Mouse (Mus musculus): ENCODE measurements around the gene Ski.

Gene Ski

DNA sequence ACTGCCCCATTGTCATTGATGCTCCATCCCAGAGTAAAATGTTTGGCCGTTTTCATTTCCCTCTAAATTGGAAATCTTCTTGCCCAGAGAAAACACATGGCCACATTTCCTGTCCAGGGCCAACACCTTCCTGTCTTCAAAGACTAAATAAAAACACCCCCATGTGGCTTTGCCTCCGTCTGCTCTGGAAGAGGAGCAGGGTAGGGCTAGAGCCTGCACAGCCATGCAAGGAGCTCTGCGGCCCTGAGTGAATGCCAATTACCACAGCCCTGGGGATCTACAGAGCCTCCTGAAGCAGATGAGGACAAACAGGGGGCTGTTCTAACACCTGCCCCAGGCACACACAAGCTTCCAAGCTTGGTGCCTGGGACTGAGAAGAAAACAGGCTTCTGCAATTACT is 46.2 kb downstream of the Ski start:
- no peak for DNase-seq (ENCODE audit: low spot score)

DNA sequence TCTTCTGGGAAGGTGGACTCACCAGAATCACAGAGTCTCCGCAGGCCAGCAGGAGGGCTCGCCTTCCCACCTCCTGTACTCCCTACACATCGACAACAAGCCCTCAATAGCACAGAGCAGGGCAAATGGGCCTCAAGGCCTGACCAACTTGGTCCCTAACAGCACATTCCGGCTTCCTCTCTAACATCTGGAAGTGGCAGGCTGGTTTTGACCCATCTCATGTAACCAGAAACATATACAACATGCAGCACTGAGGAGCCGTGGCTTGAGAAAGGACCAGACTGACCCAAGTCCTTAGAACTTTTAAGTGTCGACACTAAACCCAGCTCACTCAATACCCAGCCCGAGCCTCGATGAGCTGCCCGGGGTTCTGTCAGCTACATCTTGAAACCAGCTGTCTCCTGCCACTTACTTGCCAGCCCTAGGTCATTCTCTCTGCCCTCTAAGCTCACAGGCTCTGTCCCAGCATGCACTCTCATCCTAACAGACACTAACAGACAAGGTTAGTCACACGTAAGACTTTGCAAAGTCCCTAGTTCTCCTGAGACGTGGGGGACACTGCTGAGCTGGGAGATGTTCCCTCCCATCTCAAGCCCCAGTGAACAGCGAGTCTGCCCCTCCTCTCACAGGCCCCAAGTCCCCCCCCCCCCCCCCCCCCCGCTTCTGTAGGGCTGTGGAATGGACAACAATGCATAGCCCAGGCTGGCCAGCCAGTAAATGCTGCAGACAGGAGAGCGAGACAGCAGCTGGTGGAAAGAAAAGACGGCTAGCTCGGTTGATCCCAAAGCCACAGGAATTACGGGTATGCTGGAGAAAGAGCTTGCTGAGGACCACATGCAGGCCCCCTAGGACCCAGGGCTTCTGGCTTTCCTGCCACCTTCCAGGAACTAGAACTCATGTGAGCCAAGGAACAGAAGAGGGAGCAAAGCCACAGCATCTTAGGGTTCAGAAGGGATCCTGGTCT is 48.3 kb downstream of the Ski start:
- DNase-seq (ENCODE audit: low spot score): no peak

DNA sequence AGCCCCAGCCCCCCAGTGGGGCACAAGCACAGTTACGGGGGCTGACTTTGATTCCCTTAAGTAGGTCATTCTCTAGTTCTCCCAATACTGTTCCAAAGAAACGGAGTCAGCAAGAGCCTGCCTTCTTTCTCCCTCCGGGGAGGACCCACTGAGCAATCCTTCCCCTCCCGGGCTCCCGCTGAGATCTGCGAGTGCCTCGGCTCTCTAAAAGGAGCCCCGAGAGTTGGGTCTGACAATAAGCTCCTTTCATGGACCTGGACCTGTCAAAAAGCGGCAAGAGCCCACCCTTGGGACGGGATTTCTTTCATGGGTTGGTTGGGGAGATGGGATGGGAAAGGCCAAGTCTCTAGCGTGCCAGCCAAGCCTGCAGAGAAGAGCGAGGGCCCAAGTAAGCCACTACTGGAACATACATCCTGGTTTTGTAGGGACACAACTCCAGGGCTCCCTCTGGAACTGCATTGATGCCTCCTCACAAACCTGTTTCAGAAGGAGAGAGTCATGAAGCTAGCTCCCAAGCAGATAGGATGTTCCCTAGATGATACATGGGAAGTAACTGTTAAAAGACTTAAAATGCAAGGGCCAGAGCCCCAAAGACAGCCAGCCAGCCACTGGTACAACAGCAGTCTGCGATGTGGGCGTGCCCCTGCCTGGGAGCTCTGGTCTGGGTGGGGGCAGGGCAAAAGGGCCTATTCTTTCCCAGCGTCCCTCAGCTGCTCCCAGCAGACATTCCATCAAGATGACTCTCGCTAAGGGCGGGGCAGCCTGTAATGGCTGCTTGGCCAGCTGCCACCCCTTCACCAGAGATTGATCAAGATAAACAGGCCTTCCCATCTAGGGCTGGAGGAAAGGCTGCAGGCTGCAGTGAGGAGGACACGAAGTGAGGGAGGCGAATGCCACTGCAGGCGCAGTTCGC is 49.2 kb downstream of the Ski start:
- DNase-seq (ENCODE audit: low spot score): peak; percentile 73

DNA sequence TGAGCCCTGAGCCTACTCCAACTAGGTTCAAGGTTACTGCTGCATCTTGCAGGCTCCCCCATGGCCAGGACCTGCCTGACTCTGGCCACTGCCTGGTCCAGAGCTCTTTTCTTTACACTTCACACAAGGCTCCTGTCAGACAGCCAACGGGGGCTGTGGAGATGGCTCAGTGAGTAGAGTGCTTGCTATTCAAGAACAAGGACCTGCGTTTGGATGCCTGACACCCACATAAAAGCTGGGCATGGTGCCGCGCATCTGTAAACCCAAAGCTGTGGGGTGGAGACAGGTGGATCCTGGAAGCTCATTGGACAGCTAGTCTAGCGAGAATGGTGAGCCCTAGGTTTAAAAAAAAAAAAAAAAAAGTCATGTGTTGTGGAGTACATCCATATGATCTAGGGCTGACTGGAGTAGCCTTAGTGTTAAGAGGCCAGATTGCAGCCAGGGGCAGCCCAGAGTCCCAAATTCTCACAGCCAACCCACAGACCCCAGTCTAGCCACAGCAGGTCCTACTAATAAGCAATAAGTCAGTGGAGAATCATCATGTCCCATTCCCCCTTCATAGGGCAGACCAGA is 50.3 kb downstream of the Ski start:
- DNase-seq (ENCODE audit: low spot score): no peak

DNA sequence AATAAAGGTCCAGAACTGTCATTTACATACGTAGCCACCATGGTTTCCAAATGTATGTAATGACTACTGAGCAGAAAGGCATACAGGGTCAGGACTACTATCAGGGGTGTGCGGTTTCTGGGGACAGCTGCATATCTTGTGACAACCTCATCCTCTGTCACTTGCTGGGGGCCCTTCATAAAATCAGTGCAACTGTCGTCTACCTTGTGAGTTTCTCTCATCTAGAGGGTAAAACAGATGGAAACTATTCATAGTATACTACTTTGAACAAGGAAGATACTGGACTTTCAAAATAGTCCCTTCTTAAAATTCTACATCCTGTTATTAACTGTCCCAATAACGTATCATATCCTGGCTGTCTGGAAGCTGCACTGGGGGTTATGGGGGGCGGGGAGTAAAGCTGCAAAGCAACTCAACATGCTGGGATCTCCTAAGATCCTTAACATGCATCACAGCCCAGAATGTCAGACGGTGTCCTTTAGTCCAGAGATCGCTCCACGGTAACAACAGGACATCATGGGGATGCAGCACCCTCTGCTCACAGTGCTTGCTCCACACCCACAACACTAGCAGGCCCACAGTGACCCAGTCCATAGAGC is 51.7 kb downstream of the Ski start:
- DNase-seq (ENCODE audit: low spot score): no peak

DNA sequence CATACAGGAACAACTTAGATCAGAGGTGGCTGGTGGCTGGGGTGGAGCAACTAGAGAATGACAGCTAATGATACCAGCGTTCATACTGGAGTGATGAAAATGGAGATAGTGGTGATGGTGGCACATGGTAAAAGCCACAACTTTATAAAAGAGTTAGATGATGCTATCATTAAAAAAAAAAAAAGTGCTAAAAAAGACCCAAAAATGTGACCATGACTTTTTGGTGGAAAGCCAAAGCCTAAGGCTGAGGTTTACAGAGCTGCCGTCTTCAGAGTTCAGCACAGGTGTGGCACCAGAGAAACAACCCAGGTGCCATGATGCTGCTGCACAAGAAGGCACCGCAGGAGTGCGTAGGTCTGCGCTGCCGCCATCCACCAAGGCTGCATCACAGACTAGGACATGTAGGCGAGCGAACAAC is 53.5 kb downstream of the Ski start:
- DNase-seq (ENCODE audit: low spot score): no peak

DNA sequence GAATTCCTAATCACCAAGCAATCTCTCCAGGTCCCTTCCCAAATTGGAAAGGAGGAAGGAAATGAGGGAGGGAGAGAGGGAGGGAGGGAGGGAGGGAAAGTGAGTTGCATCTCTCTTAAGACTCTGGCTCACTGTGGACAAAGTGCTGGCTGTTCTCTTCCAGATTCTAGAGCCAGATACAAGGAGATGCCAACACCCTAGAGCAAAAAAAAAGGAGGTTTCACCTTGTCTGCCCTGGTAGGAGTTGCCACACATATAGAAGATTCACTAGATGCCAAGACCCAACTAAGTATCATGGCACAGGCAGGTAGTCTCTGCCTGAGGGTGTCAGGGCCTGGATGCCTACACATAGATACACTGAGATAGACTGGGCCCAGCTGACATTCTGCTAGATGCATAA is 56.5 kb downstream of the Ski start:
- no peak for DNase-seq (ENCODE audit: low spot score)

DNA sequence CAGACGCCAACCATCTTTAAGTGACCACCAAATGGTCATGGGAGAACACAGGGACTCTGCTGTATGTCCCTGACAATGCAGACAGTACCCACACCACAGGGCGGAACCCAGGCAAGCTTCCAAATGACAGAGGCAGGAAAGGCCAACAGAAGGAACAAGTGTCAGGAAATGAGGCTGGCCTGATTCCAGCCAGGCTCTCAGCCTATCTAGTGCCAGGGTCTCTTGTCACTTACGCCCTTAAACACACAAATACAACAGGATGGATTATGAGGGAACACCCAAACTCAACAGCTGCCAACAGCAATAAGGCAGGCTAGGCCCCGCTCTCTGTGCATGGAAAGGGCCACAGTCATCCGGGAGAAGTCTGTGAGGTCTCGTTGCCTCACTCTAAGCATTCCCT is 57.8 kb downstream of the Ski start:
- DNase-seq (ENCODE audit: low spot score): no peak

DNA sequence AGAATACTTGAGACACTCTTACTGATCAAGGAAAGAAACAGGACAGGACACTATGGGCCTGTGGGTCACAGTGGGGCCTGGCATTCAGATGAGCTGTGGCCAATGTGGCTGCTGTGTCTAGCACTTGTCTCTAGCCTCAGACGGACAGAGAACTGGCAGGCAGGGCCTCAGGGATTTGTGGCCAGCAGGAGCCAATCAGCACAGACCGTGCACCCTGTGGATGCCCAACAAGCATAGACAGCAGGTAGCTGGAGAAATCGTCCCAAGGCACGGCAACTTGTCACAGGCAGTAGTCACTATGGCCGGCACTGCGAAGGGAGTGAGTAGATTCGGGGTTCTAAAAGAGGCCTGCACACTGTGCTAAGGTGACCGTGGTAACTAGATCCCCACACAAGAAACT is 58.7 kb downstream of the Ski start:
- DNase-seq (ENCODE audit: low spot score): no peak

DNA sequence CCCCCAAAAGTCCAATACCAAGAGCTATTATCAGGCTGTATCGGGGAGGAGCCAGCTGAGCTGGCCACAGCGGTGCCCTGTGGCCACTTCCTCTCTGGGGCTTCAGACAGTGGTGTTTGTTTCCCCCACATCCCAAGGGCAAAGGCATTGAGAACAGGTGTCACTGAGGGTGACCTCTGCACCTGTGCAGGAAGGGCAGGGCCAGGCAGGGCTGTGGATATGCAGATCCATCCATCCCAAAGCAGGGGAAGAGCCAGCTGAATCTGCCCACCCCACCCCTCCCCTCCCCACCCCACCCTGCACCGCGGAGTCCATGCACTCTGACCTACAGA is 59.1 kb downstream of the Ski start:
- DNase-seq (ENCODE audit: low spot score): no peak

DNA sequence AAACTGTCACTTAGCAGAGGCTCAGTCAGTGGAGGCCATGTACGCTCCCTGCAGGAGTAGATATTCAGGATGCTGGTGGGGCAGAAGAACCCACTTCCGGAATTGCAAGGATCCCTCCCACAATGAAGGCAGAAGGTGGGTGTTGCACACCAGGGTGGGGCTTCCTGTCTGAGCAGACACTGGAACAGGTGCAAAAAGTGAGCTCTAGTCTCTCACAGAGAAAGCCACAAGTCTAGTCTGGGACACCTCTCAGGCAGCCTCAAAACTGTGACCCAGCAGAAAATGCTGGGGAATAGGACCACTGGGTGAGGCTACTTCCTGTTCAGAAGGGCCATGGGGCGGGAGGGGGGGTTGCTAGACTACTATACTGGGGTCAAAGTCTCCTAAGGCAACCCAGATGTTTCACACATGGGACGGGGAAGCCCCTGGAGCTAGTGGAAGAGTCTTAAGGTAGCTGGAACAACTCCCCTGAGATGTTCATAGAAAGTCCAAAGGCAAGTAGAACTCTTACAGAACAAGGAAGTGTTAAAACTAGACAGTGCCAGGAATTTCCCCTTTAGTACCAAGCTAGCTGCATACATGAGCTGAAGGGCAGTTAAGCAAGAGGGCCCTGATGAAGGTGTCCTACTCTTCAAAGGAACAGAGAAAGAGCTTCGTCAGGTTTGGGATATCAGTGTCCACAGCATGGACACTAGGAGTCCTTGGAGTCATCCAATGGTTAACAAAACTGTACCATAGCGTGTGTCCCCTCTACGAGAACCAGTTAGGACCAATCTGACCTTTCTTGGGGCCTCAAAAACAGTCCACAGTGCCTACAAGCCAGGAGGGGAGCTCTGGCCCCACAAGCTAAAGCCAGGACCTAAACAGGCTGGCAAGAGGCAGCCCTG is 59.7 kb downstream of the Ski start:
- no peak for DNase-seq (ENCODE audit: low spot score)

DNA sequence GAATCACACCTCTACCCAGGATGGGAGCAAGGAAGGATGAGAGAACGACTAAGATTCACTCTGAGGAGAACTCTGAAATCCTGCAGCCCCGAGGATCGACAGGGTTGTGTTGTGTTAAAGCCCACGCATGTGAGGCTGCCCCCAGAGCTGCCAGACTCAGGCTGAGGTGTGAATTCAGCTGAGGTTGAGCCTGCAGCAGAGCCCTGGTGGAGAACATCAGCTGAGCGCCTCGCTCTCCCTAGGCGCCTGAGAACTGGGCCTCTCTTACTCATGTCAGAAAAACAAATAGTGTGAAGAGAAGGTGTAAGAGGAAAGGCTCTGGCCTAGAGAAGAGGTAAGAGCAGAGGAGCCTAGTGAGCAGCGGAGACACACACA is 63.9 kb downstream of the Ski start:
- no peak for DNase-seq (ENCODE audit: low spot score)

DNA sequence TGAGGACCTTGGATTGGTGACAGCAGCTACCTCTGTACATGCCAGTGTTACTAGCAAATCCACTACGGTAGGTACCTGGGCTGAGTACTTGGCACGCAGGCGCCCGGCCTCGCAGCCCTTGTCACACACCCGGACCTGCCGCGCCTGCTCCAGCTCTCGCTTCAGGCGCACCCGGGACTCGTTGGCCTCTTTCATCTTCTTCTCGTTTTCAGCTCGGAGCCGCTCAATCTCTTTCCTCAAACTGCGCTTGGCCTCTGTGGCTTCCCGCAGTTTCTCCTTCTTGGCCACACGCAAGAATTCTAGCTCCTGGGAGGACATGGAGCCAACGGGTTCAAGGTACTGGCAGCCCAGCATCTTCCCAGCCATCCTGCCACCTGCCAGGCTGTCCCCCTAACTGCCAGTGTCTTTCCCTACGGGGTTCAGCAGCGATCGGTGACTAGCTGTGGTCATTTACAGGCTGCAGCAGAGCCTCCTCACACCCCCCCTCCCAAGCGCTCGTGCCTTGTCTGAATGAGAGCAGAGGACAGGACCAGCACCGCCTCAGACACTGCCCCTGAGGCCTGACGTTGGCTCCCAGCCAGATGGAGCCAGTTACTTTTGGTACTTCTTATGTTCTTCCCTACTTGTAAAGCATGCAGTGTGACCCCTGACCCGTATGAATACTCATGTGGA is 64.4 kb downstream of the Ski start:
- DNase-seq (ENCODE audit: low spot score): no peak

DNA sequence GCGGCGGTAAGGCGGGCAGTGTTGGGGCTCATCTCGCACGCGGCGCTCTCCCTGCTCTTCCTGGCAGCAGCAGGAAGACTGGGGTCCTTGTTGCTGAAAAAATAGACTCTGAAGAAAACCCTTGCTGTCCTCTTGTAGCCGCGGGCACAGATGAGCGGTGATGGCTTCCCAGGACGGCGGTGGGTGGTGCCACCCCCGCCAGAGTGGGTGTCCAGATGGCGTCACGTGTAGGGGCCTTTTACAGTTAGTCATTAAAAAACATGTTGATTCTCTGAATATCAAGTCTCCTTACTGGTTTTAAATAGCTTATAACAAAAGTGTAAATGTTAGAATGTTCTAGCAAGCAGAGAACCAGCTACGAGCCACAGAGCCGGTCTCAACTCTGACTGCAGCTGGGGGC is 65.7 kb downstream of the Ski start:
- DNase-seq (ENCODE audit: low spot score): no peak

DNA sequence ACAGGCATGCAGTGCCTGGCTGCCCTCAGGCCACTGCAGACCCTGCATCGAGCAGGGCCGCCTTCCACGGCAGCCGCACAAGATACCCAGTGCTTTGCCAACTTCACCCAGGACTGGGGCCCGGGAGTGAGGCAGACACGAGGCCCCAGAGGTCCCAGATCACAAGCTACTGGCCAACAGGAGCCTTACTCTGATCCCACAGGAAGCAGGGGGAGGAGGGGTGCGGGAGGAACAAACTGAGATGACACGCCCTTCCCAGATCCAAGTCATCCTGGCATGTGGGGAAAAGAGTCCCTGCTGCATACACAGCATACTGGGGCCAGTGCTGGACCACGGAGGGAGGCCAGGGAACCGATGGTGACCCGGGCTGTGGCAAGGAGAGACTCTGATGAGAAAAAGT is 67.4 kb downstream of the Ski start:
- no peak for DNase-seq (ENCODE audit: low spot score)

DNA sequence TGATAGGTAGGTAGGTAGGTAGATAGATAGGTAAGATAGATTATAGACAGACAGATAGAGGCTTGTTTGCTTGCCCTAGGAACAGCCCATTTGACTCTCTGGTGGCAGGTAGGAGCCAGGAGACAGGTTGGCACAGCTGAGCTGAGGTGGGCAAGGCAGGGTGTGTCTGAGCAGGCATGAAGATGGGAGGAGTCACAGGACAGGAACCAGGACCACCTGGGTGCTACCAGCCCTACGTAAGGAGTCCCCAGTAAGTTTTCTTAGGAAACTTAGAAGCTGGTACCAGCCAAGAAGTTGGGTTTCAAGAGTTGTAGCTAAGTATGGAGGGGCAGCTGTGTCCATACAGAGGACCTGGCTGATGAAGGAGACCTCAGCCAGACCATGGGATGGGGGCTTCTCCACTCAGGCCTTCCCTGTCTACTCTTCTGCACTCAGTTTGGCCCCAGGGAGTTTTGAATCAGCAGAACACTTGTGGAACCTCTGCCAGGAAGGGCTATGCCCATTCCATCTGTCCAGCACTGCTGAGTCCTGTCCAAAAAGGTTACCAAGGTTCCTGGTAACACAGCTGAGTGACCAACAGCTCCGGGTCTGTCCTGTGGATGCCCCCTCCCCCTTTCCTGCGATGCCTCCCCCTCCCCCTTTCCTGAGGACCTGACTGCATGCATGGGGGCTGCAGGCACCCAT is 68.9 kb downstream of the Ski start:
- no peak for DNase-seq (ENCODE audit: low spot score)

DNA sequence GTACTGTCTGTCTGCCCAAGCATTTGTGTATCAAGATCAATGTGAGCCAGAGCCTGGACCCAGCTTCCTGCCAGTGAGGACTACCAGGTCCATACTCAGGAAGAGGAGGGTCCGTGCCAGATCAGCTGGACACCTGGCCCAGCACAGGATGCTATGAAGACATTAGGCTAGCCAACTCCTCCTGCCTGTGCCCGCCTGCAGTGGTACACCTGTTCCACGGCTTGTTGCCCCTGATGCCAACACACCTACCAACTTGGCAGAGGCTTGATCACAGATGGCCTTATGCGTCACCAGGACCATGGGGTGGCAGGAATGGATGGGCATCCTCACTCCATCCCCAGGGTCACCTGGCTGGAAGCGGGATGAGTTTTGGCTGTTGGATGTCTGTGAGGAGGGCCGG is 69.9 kb downstream of the Ski start:
- no peak for DNase-seq (ENCODE audit: low spot score)

DNA sequence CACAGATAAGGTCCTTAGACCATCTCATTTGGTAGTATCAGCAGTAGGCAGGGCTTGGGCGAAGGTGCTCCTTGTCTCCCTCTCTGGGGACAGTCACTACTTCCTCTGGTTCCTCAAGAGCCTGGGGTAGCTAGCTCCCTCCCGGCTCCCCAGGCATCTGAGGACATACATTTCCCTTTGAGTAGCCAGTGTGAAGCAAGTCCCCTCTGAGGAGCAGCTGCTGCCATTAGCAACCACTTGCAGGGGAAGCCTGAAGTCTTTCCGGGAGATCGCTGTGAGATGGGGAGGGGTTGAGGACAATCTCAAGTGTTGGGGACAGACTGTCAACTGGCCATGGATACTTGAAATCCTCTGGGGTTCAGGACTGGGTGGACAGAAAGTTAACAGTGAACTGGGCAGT is 70.5 kb downstream of the Ski start:
- DNase-seq (ENCODE audit: low spot score): no peak

DNA sequence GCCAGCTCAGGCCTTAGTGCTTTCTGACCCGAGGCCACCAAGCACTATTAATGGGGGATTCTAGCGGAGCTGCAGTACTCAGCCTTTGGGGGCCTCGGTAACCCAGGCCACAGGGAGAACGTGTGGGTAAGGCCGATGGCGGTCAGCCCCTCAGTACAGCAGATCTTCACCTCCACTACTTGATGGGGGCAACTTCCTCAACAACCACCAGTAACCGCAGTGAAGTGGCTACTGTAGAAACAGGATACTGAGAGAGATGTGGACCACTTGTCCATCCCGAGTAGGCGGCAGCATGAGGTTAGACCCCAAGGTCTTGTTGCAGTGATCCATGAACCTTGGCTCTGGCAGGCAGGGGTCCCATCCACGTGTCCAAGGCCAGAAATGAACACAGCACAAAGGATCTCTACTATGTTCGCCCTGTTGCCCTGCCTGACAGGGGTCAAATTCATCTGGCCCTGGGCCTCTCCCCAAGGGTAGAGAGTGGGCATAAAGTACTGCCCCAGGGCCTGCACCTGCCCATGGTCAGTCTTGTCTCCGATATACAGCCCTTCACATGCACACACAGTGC is 71.1 kb downstream of the Ski start:
- DNase-seq (ENCODE audit: low spot score): no peak

All from left cerebral cortex, adult 11 months (tissue).